Mouse (Mus musculus): ENCODE data around the gene Swap70. TPM values are rescaled to one million over a fixed set of nuclear protein-coding genes. Genes with fewer than 3 reads are reported as not detected.

The Swap70 gene
- total and polyA plus RNA-seq, 2 experiments from 2014 or later: 6.3 to 7.3 TPM

- DNase-seq (ENCODE audit: low spot score) (no peak), ATAC-seq (ENCODE audit: low FRiP score) (no peak)
- H3K9ac ChIP-seq (replicated peaks; ENCODE audit: low read length, poor library complexity, severe bottlenecking): no peak overlapping the region
- H3K36me3 ChIP-seq (ENCODE audit: insufficient read depth, low read length): peaks cover 60% of the 10 kb centered on the region
- H3K27ac ChIP-seq (ENCODE audit: low read depth, low read length): no peak overlapping the region
- H3K4me3 ChIP-seq (ENCODE audit: low read depth, low read length): no peak overlapping the region
- H3K27me3 ChIP-seq (ENCODE audit: insufficient read depth, low read length): no peaks in the 10 kb centered on the region
- WGBS: 100% methylated on average over 4 of the region's 4 CpGs
- H3K9me3 ChIP-seq (ENCODE audit: low read length): no peaks in the 10 kb centered on the region
- no peaks in the 10 kb centered on the region for H3K4me1 ChIP-seq (ENCODE audit: insufficient read depth, low read length)
- no peak overlapping the region for H3K4me2 ChIP-seq (ENCODE audit: low read depth, low read length, poor library complexity, severe bottlenecking)
- TF ChIP-seq CTCF (IDR thresholded peaks at IDR 0.05): no peak
These were observed 95.9 kb downstream of the Swap70 start for GRCm38 (mm10) chr7:110317412-110317811.

- DNase-seq (ENCODE audit: low spot score): no peak
- Histone ChIP-seq H3K27ac (ENCODE audit: low read depth, low read length) (no peak overlapping the region), H3K27me3 (ENCODE audit: insufficient read depth, low read length) (no peaks in the 10 kb centered on the region), H3K9ac (replicated peaks; ENCODE audit: low read length, poor library complexity, severe bottlenecking) (no peak overlapping the region), H3K4me1 (ENCODE audit: insufficient read depth, low read length) (no peaks in the 10 kb centered on the region), H3K9me3 (ENCODE audit: low read length) (no peaks in the 10 kb centered on the region), H3K36me3 (ENCODE audit: insufficient read depth, low read length) (peaks cover 59% of the 10 kb centered on the region), H3K4me3 (ENCODE audit: low read depth, low read length) (no peak overlapping the region), H3K4me2 (ENCODE audit: low read depth, low read length, poor library complexity, severe bottlenecking) (no peak overlapping the region)
- 86% methylated on average over 6 of the region's 6 CpGs for WGBS
- ATAC-seq (ENCODE audit: low FRiP score): no peak
- no peak for TF ChIP-seq CTCF (IDR thresholded peaks at IDR 0.05)
These were observed 97.5 kb downstream of the Swap70 start for GRCm38 (mm10) chr7:110318971-110319519.

DNA sequence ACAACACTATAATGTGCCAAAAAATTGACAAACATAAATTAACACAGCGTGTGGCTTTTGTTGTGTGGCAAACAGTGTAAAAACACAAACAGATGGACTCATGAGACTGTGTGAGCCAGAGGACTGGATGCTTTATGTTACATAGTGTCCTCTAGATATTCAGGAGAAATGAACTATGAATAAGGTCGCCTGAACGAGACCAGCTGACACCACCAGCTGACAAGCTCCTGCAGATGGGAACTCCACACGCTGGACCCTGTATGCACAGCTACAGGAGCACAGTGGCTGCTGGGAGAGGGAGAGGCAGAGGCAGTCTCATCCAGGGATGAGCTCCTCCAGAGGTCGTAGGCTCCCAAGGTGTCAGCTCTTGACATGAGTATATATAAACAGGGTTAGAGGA, 99.6 kb downstream of the Swap70 start:
- H3K27me3 ChIP-seq (ENCODE audit: insufficient read depth, low read length): no peaks in the 10 kb centered on the region
- no peak overlapping the region for H3K27ac ChIP-seq (ENCODE audit: low read depth, low read length)
- DNase-seq (ENCODE audit: low spot score) (no peak), ATAC-seq (ENCODE audit: low FRiP score) (no peak)
- no peaks in the 10 kb centered on the region for H3K4me1 ChIP-seq (ENCODE audit: insufficient read depth, low read length)
- H3K4me3 ChIP-seq (ENCODE audit: low read depth, low read length): no peak overlapping the region
- no peak overlapping the region for H3K4me2 ChIP-seq (ENCODE audit: low read depth, low read length, poor library complexity, severe bottlenecking)
- 80% methylated on average over 5 of the region's 5 CpGs for WGBS
- no peak for TF ChIP-seq CTCF (IDR thresholded peaks at IDR 0.05)
- H3K36me3 ChIP-seq (ENCODE audit: insufficient read depth, low read length): peaks cover 60% of the 10 kb centered on the region
- no peaks in the 10 kb centered on the region for H3K9me3 ChIP-seq (ENCODE audit: low read length)
- H3K9ac ChIP-seq (replicated peaks; ENCODE audit: low read length, poor library complexity, severe bottlenecking): no peak overlapping the region

- H3K4me2 ChIP-seq (ENCODE audit: low read depth, low read length, poor library complexity, severe bottlenecking): no peak overlapping the region
- no peak overlapping the region for H3K9ac ChIP-seq (replicated peaks; ENCODE audit: low read length, poor library complexity, severe bottlenecking)
- H3K4me3 ChIP-seq (ENCODE audit: low read depth, low read length): no peak overlapping the region
- H3K36me3 ChIP-seq (ENCODE audit: insufficient read depth, low read length): peaks cover 74% of the 10 kb centered on the region
- no peak for DNase-seq (ENCODE audit: low spot score)
- no peak overlapping the region for H3K27ac ChIP-seq (ENCODE audit: low read depth, low read length)
- no peaks in the 10 kb centered on the region for H3K27me3 ChIP-seq (ENCODE audit: insufficient read depth, low read length)
- H3K4me1 ChIP-seq (ENCODE audit: insufficient read depth, low read length): no peaks in the 10 kb centered on the region
- no peak for ATAC-seq (ENCODE audit: low FRiP score)
- no peaks in the 10 kb centered on the region for H3K9me3 ChIP-seq (ENCODE audit: low read length)
- TF ChIP-seq CTCF (IDR thresholded peaks at IDR 0.05): no peak
- WGBS: 96% methylated on average over 1 of the region's 1 CpGs
These were observed 103.3 kb downstream of the Swap70 start for GRCm38 (mm10) chr7:110324852-110325251.

GRCm38 (mm10) chr7:110325381-110326110, 104.0 kb downstream of the Swap70 start:
- Histone ChIP-seq H3K36me3 (ENCODE audit: insufficient read depth, low read length) (peaks cover 69% of the 10 kb centered on the region), H3K4me2 (ENCODE audit: low read depth, low read length, poor library complexity, severe bottlenecking) (no peak overlapping the region), H3K4me3 (ENCODE audit: low read depth, low read length) (no peak overlapping the region), H3K9ac (replicated peaks; ENCODE audit: low read length, poor library complexity, severe bottlenecking) (no peak overlapping the region), H3K27me3 (ENCODE audit: insufficient read depth, low read length) (no peaks in the 10 kb centered on the region), H3K27ac (ENCODE audit: low read depth, low read length) (no peak overlapping the region), H3K9me3 (ENCODE audit: low read length) (no peaks in the 10 kb centered on the region), H3K4me1 (ENCODE audit: insufficient read depth, low read length) (no peaks in the 10 kb centered on the region)
- 96% methylated on average over 5 of the region's 5 CpGs for WGBS
- DNase-seq (ENCODE audit: low spot score) (no peak), ATAC-seq (ENCODE audit: low FRiP score) (no peak)
- TF ChIP-seq CTCF (IDR thresholded peaks at IDR 0.05): no peak

Other genes with a start within 250 kb of the Swap70 start
- 65.0 and 66.0 TPM in 2 replicates for gene Tmem41b, start 234.8 kb upstream of the Swap70 start, total RNA-seq (2014; rRNA removed)
- gene Tmem41b, start 234.8 kb upstream of the Swap70 start, polyA plus RNA-seq (2015; fragmentation: Nextera tagmentation; extraction: Ambion mirVana): 55.2 and 55.4 TPM in 2 replicates
- gene Ipo7, start 203.4 kb upstream of the Swap70 start, total RNA-seq (2014; rRNA removed): 88.2 and 103 TPM in 2 replicates
- 26.9 and 27.5 TPM in 2 replicates for gene Ipo7, start 203.4 kb upstream of the Swap70 start, polyA plus RNA-seq (2015; fragmentation: Nextera tagmentation; extraction: Ambion mirVana)
- 6.7 and 8.6 TPM in 2 replicates for gene Zfp143, start 160.5 kb upstream of the Swap70 start, total RNA-seq (2014; rRNA removed)
- gene Zfp143, start 160.5 kb upstream of the Swap70 start, polyA plus RNA-seq (2015; fragmentation: Nextera tagmentation; extraction: Ambion mirVana): 4.9 and 5.8 TPM in 2 replicates
- gene Wee1, start 99.7 kb upstream of the Swap70 start, total RNA-seq (2014; rRNA removed): 4.1 and 5.1 TPM in 2 replicates
- 3.6 and 3.7 TPM in 2 replicates for gene Wee1, start 99.7 kb upstream of the Swap70 start, polyA plus RNA-seq (2015; fragmentation: Nextera tagmentation; extraction: Ambion mirVana)

Measured in midbrain, postnatal 0 days (tissue).